Mouse (Mus musculus) thymus, adult 2 months (tissue): Measurements from ENCODE around the gene BC024978.

Source experiments
- CTCF ChIP-seq: fragments of 200-500 bp; IDR thresholded peaks from 2 replicates; pipeline ENCODE4 v1.5.1; 2012; ENCODE audit warnings: mild to moderate bottlenecking, control low read depth, low read length, moderate library complexity, borderline replicate concordance; ENCODE audit not compliant: control insufficient read depth, poor library complexity, insufficient read depth; ENCODE audit errors: extremely low read depth
- POLR2A ChIP-seq: fragments of 200-500 bp; IDR thresholded peaks from 2 replicates; pipeline ENCODE4 v1.6.1; 2012; ENCODE audit warnings: mild to moderate bottlenecking, low read length, control low read depth, moderate library complexity; ENCODE audit not compliant: control insufficient read depth, poor library complexity, insufficient read depth; ENCODE audit errors: extremely low read depth

DNA sequence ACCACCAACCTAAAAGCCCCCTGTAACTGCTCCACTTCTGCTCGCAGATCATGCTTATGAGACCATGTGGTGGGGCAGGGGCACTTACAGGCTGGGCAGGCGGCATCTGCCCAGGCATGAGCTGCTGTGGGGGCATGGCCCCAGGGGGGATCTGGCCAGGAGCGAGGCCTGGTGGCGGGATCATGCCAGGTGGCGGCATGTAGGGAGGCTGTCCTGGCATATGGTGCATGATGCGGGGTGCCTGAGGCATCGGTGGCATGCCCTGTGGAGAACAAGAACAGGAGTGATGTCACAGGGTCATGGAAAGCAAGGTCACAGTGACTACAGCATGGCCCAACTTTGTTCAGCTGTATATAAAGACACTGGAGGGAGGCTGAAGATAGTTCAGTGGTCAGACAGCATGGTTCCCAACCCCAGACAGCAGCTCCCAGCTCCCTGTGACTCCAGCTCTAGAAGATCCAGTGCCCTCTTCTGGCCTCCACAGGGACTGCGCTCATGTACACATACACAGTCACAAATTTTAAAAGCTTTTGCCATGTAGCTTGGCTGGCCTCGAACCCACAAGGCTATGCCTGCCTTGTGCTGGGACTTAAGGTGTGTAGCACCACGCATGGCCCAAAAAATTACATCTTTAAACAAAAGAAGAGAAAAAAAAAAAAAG lies 6.2 kb upstream of the BC024978 start:
- TF ChIP-seq CTCF (no peak), POLR2A (no peak)
